Mouse (Mus musculus) neural tube, embryonic 13.5 days (tissue): ENCODE measurements around the gene Tubd1. TPM values are rescaled to one million over a fixed set of nuclear protein-coding genes. Genes with fewer than 3 reads are reported as not detected.

Experiments
- ATAC-seq: fragments of 200-750 bp; cut with Nextera tagmentation; 2 replicates; pipeline ENCODE4 v1.8.0; 2017; ENCODE audit warnings: low read depth, mild to moderate bottlenecking, moderate TSS enrichment, moderate library complexity
- H3K27ac ChIP-seq: fragments of 300-500 bp; sonication (generic); replicated peaks from 2 replicates; pipeline ENCODE4 v1.5.1; 2015; ENCODE audit warnings: moderate library complexity, mild to moderate bottlenecking, inconsistent platforms
- H3K27me3 ChIP-seq: fragments of 300-500 bp; sonication (generic); 2 replicates; pipeline ENCODE4 v1.6.1; 2015; ENCODE audit warnings: mild to moderate bottlenecking, inconsistent platforms
- H3K36me3 ChIP-seq: fragments of 300-500 bp; sonication (generic); 2 replicates; pipeline ENCODE4 v1.6.1; 2015; ENCODE audit warnings: mild to moderate bottlenecking, inconsistent platforms
- H3K4me1 ChIP-seq: fragments of 300-500 bp; sonication (generic); replicated peaks from 2 replicates; pipeline ENCODE4 v1.6.1; 2015; ENCODE audit warnings: inconsistent platforms
- H3K4me2 ChIP-seq: fragments of 300-500 bp; sonication (generic); 2 replicates; pipeline ENCODE4 v1.6.1; 2015; ENCODE audit warnings: inconsistent platforms, mild to moderate bottlenecking, moderate library complexity
- H3K4me3 ChIP-seq: fragments of 300-500 bp; sonication (generic); 2 replicates; pipeline ENCODE4 v1.5.1; 2015; ENCODE audit warnings: mild to moderate bottlenecking, inconsistent platforms
- H3K9ac ChIP-seq: fragments of 300-500 bp; sonication (generic); 2 replicates; pipeline ENCODE4 v1.6.1; 2015; ENCODE audit warnings: moderate library complexity, mild to moderate bottlenecking, inconsistent platforms
- H3K9me3 ChIP-seq: fragments of 300-500 bp; sonication (generic); 2 replicates; pipeline ENCODE4 v1.6.1; 2016; ENCODE audit warnings: inconsistent platforms
- WGBS: fragments of 180-500 bp; shearing (Covaris S2); methylation state at CpG from one replicate; pipeline ENCODE4 v1.1.7; 2015; 5-methylcytosine and 5-hydroxymethylcytosine counted together
- polyA plus RNA-seq: library from polyadenylated mRNA; unstranded; fragments of >200 nt; fragmentation: Nextera tagmentation; extraction: Ambion mirVana; gene quantifications from 2 replicates; pipeline ENCODE4 v1.2.1, GENCODE M21; 2015

The Tubd1 gene
- polyA plus RNA-seq, 1 experiment from 2014 or later, result 8.6 TPM

DNA sequence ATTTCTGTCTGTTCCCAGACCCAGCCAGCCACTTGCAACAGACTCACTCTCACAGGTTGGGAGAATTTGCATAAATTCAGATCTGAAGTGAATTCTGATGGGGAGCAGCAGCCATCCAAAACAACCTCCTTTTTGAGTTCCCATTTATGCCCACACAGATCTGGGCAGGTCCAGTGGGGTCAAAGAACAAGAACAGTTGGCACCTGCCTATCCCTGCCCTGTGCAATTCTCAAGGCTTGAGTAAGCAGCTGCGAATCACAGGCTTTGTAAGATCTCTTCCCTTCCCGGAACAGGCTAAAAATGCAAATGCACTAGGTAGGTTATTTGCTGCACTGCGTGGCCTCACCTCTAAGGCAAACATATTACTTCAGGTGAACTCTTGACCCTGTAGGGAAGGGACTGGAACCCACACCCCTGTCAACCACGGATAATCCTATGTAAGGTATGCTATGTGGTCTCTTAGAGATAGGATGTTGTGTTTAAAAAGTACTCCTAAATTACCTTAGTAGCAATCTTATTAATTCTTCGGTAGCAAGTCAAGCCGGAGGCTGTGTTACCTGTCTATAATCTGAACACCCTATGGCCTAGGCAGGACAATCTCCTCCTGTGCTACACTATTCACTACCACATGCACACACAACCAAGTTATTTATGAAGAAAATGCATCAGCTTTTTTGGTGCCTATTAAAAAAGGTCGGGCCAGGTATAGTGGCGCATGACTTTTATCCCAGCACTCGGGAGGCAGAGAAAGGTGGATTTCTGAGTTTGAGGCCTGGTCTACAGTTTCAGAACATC lies 35.7 kb downstream of the Tubd1 start:
- H3K4me1 ChIP-seq, result peaks cover 4% of the 10 kb centered on the region; the same call in 1 of the 2 replicates
- H3K27me3 ChIP-seq, result no peaks in the 10 kb centered on the region
- H3K4me3 ChIP-seq, result no peak overlapping the region
- H3K27ac ChIP-seq, result no peak overlapping the region
- no peak overlapping the region for H3K9ac ChIP-seq
- H3K4me2 ChIP-seq, result no peak overlapping the region
- H3K36me3 ChIP-seq, result peaks cover 15% of the 10 kb centered on the region
- H3K9me3 ChIP-seq, result no peaks in the 10 kb centered on the region
- 87% methylated on average over 9 of the region's 9 CpGs for WGBS
- ATAC-seq, result no peak

DNA sequence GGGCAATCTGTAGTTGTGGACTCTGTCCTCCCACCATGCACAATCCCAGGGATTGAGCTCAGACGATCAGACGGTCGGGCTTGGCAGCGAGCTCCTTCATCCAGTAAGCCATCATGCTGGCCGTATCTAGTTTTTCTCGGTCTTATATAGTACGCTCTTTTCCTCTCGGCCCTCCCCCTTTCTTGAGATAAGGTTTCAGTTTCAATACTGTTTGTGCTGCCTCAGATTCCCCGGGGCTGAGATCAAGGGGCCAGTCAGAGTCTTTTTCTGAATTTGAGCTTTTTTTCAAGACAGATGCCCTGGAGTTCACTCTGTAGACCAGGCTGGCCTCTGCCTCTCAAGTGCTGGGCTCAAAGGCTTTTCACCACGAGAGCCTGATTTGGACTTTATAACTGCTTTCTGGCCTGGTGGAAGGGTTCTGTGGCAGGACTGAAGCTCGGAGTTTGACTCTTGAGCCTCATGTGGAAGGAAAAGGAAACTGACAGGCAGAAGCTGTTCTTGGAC lies 36.5 kb downstream of the Tubd1 start:
- WGBS, result 68% methylated on average over 11 of the region's 11 CpGs
- Histone ChIP-seq H3K4me3 (no peak overlapping the region), H3K36me3 (peaks cover 16% of the 10 kb centered on the region), H3K27ac (no peak overlapping the region), H3K9me3 (no peaks in the 10 kb centered on the region), H3K4me1 (peaks cover 4% of the 10 kb centered on the region; the same call in 1 of the 2 replicates), H3K9ac (no peak overlapping the region), H3K4me2 (no peak overlapping the region), H3K27me3 (no peaks in the 10 kb centered on the region)
- no peak for ATAC-seq

DNA sequence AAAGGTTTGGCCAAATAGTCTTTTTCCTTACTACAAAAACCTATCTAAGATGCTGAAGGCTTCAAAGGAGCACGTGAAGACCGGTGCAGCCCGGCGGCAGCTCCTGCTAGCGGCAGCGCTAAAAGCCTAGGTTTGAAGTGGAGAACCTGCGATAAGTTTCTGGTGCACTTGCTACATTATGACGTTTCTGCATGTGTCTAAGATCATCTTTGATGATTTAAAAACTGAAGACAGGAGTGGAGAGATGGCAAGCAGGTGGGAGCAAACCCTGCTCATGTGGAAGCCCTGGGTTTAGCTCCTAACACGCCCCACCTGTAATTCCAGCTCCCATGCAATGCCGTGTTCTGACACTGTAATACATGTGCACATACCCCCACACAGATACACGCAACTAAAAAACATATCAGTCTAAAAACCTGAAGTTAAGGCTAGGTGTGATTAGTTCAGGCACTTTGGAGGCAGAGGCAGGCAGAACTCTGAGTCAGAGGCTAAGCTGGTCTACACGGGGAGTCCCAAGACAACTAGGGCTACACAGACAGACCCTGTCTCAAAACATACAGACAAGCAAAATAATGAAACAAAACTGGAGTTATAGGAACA lies 37.3 kb downstream of the Tubd1 start:
- peaks cover 16% of the 10 kb centered on the region for H3K36me3 ChIP-seq
- H3K9me3 ChIP-seq, result no peaks in the 10 kb centered on the region
- 0 out of 2 replicates have a peak, but pooled peaks cover 6% of the 10 kb centered on the region for H3K4me1 ChIP-seq
- no peak overlapping the region for H3K9ac ChIP-seq
- no peaks in the 10 kb centered on the region for H3K27me3 ChIP-seq
- no peak overlapping the region for H3K4me3 ChIP-seq
- H3K27ac ChIP-seq, result no peak overlapping the region
- H3K4me2 ChIP-seq, result no peak overlapping the region
- ATAC-seq, result no peak
- WGBS, result 92% methylated on average over 12 of the region's 12 CpGs

DNA sequence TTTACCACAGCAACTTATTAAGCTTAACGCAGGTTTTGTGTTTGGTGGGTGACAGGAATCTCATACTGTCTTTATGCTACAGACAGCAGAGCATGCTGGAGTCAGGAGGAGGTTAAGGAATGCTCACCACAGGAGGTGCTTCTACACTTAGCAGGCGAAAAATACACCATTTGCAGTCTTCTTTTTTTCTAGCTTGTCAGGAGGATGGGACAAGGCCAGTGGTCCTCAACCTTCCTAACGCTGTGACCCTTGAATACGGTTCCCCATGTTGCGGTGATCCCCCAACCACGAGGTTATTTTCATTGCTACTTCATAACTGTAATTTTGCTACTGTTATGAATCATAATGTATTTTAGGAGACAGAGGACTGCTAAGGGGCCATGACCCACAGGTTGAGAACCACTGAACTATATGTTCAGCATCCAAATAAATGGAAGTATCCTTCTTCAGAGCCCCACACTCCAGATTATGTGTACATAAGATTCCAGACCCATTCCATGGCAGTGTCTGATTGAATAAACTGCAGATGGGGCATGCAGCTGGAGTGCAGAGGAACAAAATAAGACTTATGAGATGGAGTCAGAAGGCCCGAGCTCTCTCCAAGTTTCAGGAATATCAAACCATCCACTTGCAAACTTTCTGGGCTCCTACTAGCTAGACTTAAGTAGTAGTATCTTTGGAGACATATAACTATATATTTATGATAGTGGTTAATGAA lies 37.9 kb downstream of the Tubd1 start:
- peaks cover 12% of the 10 kb centered on the region; the same call in 1 of the 2 replicates for H3K4me1 ChIP-seq
- no peak overlapping the region for H3K27ac ChIP-seq
- 88% methylated on average over 7 of the region's 7 CpGs for whole genome bisulfite sequencing
- H3K36me3 ChIP-seq, result peaks cover 16% of the 10 kb centered on the region
- H3K27me3 ChIP-seq, result no peaks in the 10 kb centered on the region
- no peaks in the 10 kb centered on the region for H3K9me3 ChIP-seq
- H3K9ac ChIP-seq, result no peak overlapping the region
- no peak overlapping the region for H3K4me2 ChIP-seq
- no peak for ATAC-seq
- H3K4me3 ChIP-seq, result no peak overlapping the region

DNA sequence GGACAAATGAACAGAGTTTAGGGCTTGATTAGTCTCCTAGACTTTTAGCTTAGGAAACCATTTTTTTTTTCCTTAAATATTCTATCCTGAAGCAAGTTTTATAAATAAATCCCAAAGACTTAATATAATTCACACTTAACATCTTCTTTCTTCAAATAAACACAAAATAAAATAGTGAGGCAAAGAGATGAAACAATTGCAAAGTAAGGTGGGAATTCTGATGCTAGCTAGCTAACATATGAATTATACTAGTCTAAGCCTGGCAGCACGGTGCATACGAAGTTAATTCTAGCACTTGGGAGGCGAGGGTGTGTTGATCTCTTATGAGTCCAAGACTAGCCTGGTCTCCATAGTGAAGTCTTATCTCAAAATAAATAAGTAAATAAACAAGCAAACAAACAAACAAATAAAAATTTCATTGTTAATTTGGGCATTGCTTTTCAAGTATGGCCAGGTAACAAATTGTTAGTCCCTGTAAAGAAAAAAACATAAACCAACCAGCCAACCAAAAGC lies 38.6 kb downstream of the Tubd1 start:
- H3K36me3 ChIP-seq, result peaks cover 16% of the 10 kb centered on the region
- 96% methylated on average over 3 of the region's 3 CpGs for WGBS

DNA sequence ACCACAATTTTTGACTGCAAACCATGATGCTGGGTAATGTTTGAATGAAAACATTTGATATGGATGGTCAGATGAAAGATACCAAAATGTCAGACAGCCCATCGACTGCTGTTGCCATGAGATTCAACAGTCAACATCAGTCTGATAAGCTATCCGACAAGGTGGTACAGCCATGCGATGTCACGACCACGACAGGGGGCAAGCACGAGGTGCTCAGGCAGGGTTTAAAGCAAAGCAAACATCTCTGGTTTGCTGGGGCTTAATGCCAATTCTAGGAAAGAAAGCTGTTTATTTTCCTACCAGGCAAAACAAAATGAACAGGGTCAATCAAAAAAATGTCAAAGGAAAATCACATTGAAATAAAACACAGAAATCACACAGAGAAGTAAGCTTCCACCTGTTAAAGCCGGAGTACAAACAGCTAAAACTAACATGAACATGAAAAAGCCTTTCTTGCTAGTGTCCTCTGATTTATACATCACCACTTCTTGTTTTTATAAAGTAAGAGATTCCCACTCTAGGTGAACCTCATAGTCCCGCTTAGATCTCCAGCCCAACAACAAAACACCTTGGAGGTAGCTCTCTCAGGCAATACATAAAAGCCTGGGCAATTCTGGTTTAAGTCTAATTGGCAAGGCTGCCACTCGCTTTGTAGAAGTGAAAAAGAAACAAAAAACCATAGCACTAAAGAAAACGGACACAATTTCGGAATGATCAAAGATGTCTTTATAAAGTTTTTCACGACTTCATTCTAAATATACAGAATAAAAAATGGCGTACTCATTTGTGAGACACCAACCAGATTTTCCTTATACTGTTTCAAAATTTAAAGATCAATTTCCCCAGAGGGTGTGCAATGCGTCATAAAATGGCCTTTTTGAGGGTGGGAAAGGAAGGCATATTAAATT lies 39.5 kb downstream of the Tubd1 start:
- H3K27ac ChIP-seq, result no peak overlapping the region
- H3K9ac ChIP-seq, result no peak overlapping the region
- peaks cover 16% of the 10 kb centered on the region for H3K36me3 ChIP-seq
- H3K4me3 ChIP-seq, result no peak overlapping the region
- no peaks in the 10 kb centered on the region for H3K9me3 ChIP-seq
- H3K4me1 ChIP-seq, result peaks cover 14% of the 10 kb centered on the region; the same call in 1 of the 2 replicates
- H3K4me2 ChIP-seq, result no peak overlapping the region
- H3K27me3 ChIP-seq, result no peaks in the 10 kb centered on the region
- 92% methylated on average over 14 of the region's 14 CpGs for WGBS
- no peak for ATAC-seq

More for the DNA sequence above, 38.6 kb downstream of the Tubd1 start:
- no peak overlapping the region for H3K9ac ChIP-seq
- no peaks in the 10 kb centered on the region for H3K9me3 ChIP-seq
- H3K4me1 ChIP-seq, result peaks cover 15% of the 10 kb centered on the region; the same call in 1 of the 2 replicates
- ATAC-seq, result no peak
- H3K27ac ChIP-seq, result no peak overlapping the region
- H3K4me2 ChIP-seq, result no peak overlapping the region
- H3K27me3 ChIP-seq, result no peaks in the 10 kb centered on the region
- H3K4me3 ChIP-seq, result no peak overlapping the region

DNA sequence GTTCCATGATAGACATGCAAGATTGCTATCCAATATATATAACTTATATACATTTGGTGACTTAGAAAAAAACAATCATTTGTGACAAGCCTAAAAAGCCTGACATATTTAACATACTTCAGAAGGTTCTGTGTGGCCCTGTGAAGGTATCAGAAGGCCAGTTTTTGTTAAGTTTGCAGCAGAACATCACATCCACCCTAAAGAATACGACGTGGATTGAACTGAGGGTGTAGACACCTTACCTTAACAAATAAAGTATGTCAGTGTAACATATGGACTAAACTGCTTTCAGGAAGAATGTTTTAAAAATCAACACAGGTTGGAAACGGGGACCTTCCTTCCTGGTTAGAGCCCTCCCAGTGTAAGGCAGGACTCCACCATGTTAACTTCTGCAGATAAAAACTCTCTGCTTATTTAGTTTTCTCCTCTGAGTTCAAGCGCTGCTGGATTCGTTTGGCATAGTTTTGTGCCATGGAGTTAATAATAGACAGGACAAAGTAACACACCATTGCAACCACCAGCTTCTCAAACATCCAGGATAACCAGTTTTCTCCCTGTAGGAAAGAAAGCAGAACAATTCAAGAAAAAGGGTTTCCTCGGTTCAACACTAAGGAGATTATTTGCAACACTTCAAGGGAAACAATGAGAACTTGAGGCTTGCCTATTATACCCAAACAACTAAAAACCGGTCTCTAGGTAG lies 40.3 kb downstream of the Tubd1 start:
- ATAC-seq, result no peak
- H3K27ac ChIP-seq, result no peak overlapping the region
- H3K36me3 ChIP-seq, result peaks cover 16% of the 10 kb centered on the region
- H3K4me1 ChIP-seq, result peaks cover 11% of the 10 kb centered on the region; the same call in 1 of the 2 replicates
- no peaks in the 10 kb centered on the region for H3K9me3 ChIP-seq
- H3K4me2 ChIP-seq, result no peak overlapping the region
- H3K9ac ChIP-seq, result no peak overlapping the region
- no peaks in the 10 kb centered on the region for H3K27me3 ChIP-seq
- H3K4me3 ChIP-seq, result no peak overlapping the region
- WGBS, result 83% methylated on average over 7 of the region's 7 CpGs

DNA sequence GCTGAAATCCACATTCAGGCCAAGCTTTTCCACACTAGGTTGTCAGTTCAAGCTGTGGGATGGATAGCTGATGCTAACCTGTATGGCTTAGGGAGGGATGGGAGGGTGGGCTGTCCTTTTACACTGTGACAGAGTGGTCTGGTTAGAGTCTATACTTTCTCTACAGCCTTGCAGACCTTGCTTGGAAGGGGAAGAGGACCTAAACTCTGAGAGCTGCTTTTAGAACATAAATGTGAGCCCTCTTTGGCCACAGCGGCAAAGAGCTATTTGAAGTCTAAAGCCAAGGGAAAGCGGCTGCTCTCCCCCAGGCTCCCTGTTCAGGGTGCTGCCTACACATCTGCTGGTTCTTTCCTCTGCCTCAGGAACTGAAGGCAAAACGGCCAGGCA lies 40.8 kb downstream of the Tubd1 start:
- H3K9me3 ChIP-seq, result no peaks in the 10 kb centered on the region
- no peak overlapping the region for H3K4me2 ChIP-seq
- no peak overlapping the region for H3K9ac ChIP-seq
- H3K36me3 ChIP-seq, result peaks cover 16% of the 10 kb centered on the region
- H3K27ac ChIP-seq, result no peak overlapping the region
- ATAC-seq, result no peak
- H3K27me3 ChIP-seq, result no peaks in the 10 kb centered on the region
- H3K4me1 ChIP-seq, result peaks cover 11% of the 10 kb centered on the region; the same call in 1 of the 2 replicates
- 53% methylated on average over 3 of the region's 3 CpGs for WGBS
- H3K4me3 ChIP-seq, result no peak overlapping the region

DNA sequence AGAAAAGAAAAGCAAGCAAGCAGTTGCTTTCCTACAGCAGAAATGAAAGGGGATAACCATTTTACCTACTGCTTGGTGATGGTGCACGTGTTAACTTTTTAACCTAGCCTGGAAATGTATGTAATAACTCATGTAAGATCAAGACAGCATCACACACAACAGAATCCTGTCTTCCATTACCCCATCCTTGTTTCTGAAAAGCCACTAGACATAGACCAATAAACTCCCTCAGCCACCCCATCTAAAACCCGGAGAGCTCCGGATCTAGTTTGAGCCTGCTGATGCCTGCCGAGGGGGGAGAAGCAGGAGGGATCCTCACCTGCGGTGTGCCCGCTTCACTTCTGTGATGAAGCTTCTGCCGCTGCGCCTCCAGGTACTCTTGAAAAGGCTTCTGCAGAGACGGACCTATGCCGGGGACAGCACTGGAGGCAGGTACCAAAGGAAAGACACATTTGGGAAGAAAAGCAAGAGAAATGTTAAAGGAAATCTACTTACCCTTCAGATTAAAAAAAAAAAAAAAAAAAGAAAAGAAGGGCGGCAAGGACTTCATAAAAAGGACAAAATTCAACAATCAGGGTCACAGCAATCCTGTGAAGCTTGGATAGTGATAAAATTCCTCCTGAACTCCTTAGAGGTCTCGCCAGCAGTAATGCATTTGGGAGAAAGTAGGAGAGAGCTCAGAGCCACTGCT lies 41.5 kb downstream of the Tubd1 start:
- Histone ChIP-seq H3K36me3 (peaks cover 16% of the 10 kb centered on the region), H3K4me2 (peak overlapping the region; percentile 34), H3K9ac (0 out of 2 replicates have a peak overlapping the region, but pooled peaks have one; percentile 42), H3K4me1 (peaks cover 11% of the 10 kb centered on the region; the same call in 1 of the 2 replicates), H3K9me3 (no peaks in the 10 kb centered on the region), H3K27me3 (no peaks in the 10 kb centered on the region), H3K4me3 (peak overlapping the region; percentile 13), H3K27ac (0 out of 2 replicates have a peak overlapping the region, but pooled peaks have one; percentile 33)
- no peak for ATAC-seq
- 31% methylated on average over 12 of the region's 12 CpGs for WGBS
